Mouse (Mus musculus) limb, embryonic 13.5 days (tissue): ENCODE data around the gene Xkr7. TPM values are rescaled to one million over a fixed set of nuclear protein-coding genes. Genes with fewer than 3 reads are reported as not detected.

Source experiments
- ATAC-seq: fragments of 200-750 bp; cut with Nextera tagmentation; 2 replicates; pipeline ENCODE4 v1.8.0; 2017; ENCODE audit warnings: low read depth, moderate number of reproducible peaks, moderate TSS enrichment; ENCODE audit not compliant: low FRiP score
- H3K27ac ChIP-seq: fragments of 300-500 bp; sonication (generic); 2 replicates; pipeline ENCODE4 v1.5.1; 2015; ENCODE audit warnings: inconsistent platforms, mild to moderate bottlenecking, moderate library complexity
- H3K27me3 ChIP-seq: fragments of 300-500 bp; sonication (generic); 2 replicates; pipeline ENCODE4 v1.6.1; 2015; ENCODE audit warnings: mild to moderate bottlenecking, inconsistent platforms
- H3K36me3 ChIP-seq: fragments of 300-500 bp; sonication (generic); 2 replicates; pipeline ENCODE4 v1.6.1; 2015; ENCODE audit warnings: inconsistent platforms, mild to moderate bottlenecking, moderate library complexity
- H3K4me1 ChIP-seq: fragments of 300-500 bp; sonication (generic); 2 replicates; pipeline ENCODE4 v1.6.1; 2015; ENCODE audit warnings: inconsistent platforms
- H3K4me2 ChIP-seq: fragments of 300-500 bp; sonication (generic); replicated peaks from 2 replicates; pipeline ENCODE4 v1.6.1; 2015; ENCODE audit warnings: inconsistent platforms, mild to moderate bottlenecking, moderate library complexity
- H3K4me3 ChIP-seq: fragments of 300-500 bp; sonication (generic); 2 replicates; pipeline ENCODE4 v1.5.1; 2015; ENCODE audit warnings: moderate library complexity, mild to moderate bottlenecking, inconsistent platforms
- H3K9ac ChIP-seq: fragments of 300-500 bp; sonication (generic); 2 replicates; pipeline ENCODE4 v1.6.1; 2015; ENCODE audit warnings: mild to moderate bottlenecking, inconsistent platforms
- H3K9me3 ChIP-seq: fragments of 300-500 bp; sonication (generic); 2 replicates; pipeline ENCODE4 v1.6.1; 2016; ENCODE audit warnings: inconsistent platforms
- WGBS: fragments of 180-500 bp; shearing (Covaris S2); methylation state at CpG from one replicate; pipeline ENCODE4 v1.1.7; 2015; 5-methylcytosine and 5-hydroxymethylcytosine counted together
- polyA plus RNA-seq: library from polyadenylated mRNA; unstranded; fragments of >200 nt; fragmentation: Nextera tagmentation; extraction: Ambion mirVana; gene quantifications from 2 replicates; pipeline ENCODE4 v1.2.1, GENCODE M21; 2015

Gene Xkr7
- polyA plus RNA-seq, 1 experiment from 2014 or later: not detected

DNA sequence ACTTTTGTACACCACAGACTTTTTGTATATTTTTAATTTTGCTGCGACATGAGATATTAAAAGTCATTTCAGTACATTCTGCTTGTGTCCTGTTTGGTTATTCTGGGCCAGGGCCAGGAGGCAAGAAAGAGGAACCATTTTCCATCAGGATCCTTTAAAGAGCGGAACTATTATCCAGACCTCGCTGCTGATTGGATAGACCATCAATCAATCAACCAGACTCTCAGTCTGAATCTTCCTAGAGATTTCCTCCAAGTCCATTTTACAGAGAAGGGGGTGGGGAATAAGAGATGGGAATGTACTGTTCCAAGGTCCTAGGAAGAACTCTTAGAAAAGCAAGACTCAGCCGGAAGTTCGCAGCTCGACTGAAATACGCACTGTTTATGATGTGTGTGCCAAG, 28.6 kb downstream of the Xkr7 start:
- WGBS: 90% methylated on average over 7 of the region's 7 CpGs
- H3K4me3 ChIP-seq: no peak overlapping the region

DNA sequence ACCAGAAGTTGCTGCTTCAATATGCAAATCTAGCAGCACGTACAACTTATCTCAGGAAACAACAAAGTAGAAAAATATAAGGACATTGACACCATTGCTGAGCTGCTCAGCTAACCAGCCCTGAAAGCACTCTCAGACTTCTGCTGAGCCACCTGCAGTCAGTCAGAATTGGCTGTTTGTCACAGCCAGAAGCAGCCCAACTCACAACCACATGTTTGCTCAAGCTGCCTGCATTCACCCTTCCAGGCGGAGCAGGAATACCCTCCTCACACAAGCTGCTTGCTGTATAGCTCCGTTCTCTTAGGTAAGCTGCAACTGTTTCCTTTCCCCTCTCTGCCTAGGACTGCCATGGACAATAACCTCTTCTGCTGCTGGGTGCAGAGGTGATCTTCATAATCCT, 31.7 kb downstream of the Xkr7 start:
- 57% methylated on average over 3 of the region's 3 CpGs for WGBS
- no peak overlapping the region for H3K27ac ChIP-seq
- no peak overlapping the region for H3K9ac ChIP-seq
- H3K4me3 ChIP-seq: no peak overlapping the region
- H3K36me3 ChIP-seq: no peaks in the 10 kb centered on the region
- H3K4me2 ChIP-seq: no peak overlapping the region
- H3K9me3 ChIP-seq: no peaks in the 10 kb centered on the region
- peaks cover 19% of the 10 kb centered on the region for H3K27me3 ChIP-seq
- no peak for ATAC-seq
- H3K4me1 ChIP-seq: no peaks in the 10 kb centered on the region

More for the DNA sequence above, 28.6 kb downstream of the Xkr7 start:
- Histone ChIP-seq H3K4me1 (no peaks in the 10 kb centered on the region), H3K4me2 (no peak overlapping the region), H3K27ac (no peak overlapping the region), H3K36me3 (no peaks in the 10 kb centered on the region), H3K9me3 (no peaks in the 10 kb centered on the region), H3K9ac (no peak overlapping the region), H3K27me3 (peaks cover 9% of the 10 kb centered on the region)
- ATAC-seq: no peak

DNA sequence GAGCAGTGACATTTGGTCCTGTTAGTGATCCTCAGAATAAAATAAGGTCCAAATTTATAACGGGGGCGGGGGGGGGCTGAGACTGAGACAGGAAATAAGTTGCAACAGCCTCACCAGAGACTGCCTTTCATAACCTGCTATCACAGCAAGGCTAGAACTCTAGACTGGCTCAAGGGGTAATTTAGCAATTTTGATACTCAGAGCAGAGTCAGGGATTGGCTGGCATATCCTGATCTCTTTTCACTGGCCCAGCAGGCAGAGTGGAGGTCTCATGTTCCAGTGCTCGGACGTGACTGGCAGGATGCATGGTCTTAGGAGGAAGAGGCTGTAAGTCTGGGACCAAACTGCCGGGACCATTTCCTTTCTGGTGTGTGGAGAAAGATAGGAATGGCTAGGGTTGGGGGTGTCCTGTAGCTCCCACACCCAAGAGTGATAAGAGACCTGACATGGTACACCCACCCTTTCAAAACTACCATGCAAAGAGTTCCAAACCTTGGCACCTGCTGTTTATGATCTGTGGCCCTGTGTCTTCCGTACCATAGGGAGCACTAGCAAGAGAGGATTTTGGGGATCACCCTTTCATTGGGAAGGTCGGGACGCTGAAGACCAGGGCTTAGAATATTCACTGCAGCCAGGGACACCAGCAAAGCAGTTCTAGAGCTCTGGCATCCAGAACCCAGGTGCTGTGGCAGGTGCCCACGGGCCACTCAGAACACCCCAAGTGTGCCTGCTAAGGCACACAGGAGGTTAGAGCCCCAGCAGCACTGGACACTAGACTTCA, 32.7 kb downstream of the Xkr7 start:
- 67% methylated on average over 9 of the region's 9 CpGs for whole genome bisulfite sequencing

DNA sequence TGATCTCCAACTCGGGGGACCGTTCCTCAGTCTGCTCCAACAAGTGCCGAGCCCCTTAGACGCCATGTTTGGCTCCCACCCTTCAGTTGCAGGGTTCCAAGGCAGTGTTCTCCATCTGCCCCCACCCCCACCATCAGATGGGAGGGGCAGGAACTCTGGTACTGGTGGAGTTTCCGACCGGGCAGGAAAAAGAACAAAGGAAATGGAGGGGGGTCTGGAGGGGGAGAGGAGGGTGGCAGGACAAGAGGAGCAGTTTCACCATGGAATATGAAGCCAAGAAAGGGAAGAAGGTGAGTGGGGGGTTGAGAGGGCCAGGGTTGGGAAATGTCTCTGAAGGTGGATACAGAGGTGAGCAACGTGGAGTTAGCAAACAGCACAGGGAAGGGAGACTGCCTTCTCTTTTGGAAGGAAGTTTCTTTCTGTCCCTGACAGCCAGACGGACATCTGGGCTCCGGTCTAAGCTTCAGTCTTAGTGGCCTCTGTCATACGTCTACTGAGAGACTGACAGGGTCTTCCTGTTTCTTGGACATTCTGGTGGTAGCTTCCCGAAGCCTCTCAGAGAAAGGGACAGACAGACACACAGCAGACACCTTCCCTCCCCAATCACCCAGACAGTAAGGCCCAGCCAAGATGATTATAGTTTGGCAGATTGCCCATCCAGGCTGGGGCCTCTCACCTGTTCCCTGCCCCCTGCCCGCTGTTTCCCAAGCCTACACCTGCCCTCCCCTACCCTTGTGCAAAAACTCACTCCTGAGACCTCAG, 34.3 kb downstream of the Xkr7 start, which contains the start of gene Ccm2l:
Ccm2l (plus strand) TSS at position 209 of the 762 bp plus-strand sequence.
- H3K9me3 ChIP-seq: no peaks in the 10 kb centered on the region
- no peak within 1 kb of the TSS for H3K27ac ChIP-seq
- ATAC-seq: no peak
- peaks cover 42% of the 10 kb centered on the region for H3K27me3 ChIP-seq
- H3K4me3 ChIP-seq: no peak within 1 kb of the TSS
- H3K36me3 ChIP-seq: no peaks in the 10 kb centered on the region
- WGBS: 48% methylated on average over 12 of the region's 12 CpGs
- no peaks in the 10 kb centered on the region for H3K4me1 ChIP-seq
- H3K4me2 ChIP-seq: 0 out of 2 replicates have a peak within 1 kb of the TSS, but pooled peaks have one; percentile 3
- no peak within 1 kb of the TSS for H3K9ac ChIP-seq

More for the DNA sequence above, 32.7 kb downstream of the Xkr7 start:
- Histone ChIP-seq H3K4me1 (no peaks in the 10 kb centered on the region), H3K27ac (no peak overlapping the region), H3K4me3 (no peak overlapping the region), H3K4me2 (no peak overlapping the region), H3K9ac (no peak overlapping the region), H3K27me3 (peaks cover 26% of the 10 kb centered on the region), H3K36me3 (no peaks in the 10 kb centered on the region), H3K9me3 (no peaks in the 10 kb centered on the region)
- ATAC-seq: no peak

DNA sequence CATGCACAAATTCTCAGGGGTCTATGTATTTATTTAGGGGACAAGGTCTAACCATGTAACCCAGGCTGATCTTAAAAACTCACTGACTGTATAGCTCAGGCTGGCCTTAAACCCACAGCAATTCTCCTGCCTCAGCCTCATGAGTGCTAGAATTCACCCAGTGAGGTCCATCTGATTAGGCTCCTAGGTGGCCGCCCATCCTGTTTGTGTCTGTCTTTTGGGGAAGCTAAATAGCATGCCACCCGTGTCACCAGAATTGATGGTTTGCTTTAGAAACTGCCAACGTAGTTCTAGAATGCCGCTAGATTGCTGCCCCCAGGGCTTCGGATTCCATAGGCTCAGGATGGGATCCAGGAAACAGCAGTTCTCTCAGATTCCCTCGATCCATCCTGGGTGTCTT, 35.3 kb downstream of the Xkr7 start:
- H3K27me3 ChIP-seq: peaks cover 52% of the 10 kb centered on the region
- WGBS: 46% methylated on average over 6 of the region's 6 CpGs
- no peaks in the 10 kb centered on the region for H3K9me3 ChIP-seq
- no peaks in the 10 kb centered on the region for H3K36me3 ChIP-seq
- no peak overlapping the region for H3K4me3 ChIP-seq
- H3K4me1 ChIP-seq: no peaks in the 10 kb centered on the region
- H3K4me2 ChIP-seq: no peak overlapping the region
- no peak for ATAC-seq
- H3K9ac ChIP-seq: no peak overlapping the region
- H3K27ac ChIP-seq: no peak overlapping the region

DNA sequence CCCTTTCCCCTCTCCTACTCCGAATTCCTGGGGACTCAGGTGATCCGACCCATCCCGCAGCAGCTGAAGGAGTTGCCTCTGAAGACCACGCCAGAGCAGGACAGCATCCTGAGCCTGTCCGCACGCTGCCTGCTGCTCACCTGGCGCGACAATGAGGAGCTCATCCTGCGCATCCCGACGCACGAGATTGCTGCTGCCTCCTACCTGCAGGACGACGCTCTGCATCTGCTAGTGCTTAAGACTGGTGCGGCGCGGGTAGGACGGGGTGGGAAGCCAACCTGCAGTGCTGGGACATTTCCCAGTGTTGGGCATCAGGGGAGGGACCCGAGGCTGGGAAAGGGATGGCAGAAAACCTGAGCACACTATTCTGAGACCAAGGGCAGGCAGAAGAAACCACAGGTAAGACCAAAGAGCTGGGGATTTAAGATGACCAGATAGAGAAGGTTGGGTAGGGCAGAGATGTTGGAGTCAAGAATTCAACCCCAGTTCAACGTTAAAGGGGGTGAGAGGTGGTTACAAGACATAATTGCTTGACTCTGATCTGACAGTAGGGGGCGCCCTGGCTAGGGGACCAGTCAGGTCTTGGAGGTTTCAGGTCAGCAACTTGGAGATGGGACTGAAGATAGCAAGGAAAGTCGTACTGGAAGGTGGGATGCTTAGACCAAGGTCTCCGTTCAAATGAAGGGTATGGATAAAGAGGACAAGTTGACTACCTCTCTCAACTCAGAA, 39.3 kb downstream of the Xkr7 start:
- Histone ChIP-seq H3K27me3 (peaks cover 82% of the 10 kb centered on the region), H3K4me2 (no peak overlapping the region; the same call in none of the 2 replicates), H3K4me1 (no peaks in the 10 kb centered on the region), H3K9ac (no peak overlapping the region), H3K36me3 (no peaks in the 10 kb centered on the region), H3K27ac (no peak overlapping the region), H3K4me3 (no peak overlapping the region), H3K9me3 (no peaks in the 10 kb centered on the region)
- ATAC-seq: no peak
- 10% methylated on average over 23 of the region's 23 CpGs for WGBS

DNA sequence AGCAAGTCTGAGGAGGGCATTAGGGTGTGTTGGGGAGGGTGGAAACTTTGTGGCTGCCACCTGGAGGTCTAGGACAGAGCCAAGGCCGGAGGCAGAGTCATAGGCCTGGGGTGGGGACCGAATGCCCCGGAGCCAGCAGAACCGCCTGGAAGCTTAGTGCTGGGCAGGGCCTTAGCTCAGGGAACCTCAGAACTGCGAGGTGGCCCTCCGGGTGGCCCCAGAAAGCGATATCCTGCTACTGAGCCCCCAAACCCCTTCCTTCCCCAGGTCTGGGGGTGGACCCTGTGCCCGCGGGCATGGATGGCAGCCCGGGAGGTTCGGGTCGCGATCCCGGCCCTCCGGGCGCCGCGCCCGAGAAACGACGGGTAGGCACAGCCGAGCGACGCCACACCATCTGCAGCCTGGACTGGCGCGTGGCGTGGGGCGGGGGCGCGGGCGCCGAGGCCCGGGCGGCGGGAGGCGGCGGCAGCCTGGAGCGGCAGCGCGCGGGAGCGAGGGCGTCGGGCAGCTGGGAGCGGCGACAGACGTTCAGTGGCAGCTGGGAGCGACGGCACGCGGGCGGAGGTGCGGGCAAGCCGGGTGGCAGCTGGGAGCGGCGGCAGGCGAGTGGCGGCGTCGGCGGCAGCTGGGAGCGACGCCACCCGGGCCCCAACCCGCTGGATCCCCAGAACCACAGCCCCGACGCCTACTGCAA, 40.0 kb downstream of the Xkr7 start:
- Histone ChIP-seq H3K36me3 (no peaks in the 10 kb centered on the region), H3K9me3 (no peaks in the 10 kb centered on the region), H3K4me2 (peak overlapping the region; percentile 69), H3K4me3 (peak overlapping the region; percentile 40), H3K4me1 (no peaks in the 10 kb centered on the region), H3K9ac (peak overlapping the region; percentile 60), H3K27ac (no peak overlapping the region), H3K27me3 (peaks cover 77% of the 10 kb centered on the region)
- peak; percentile 28; the same call in 1 of the 2 replicates for ATAC-seq
- WGBS: 4% methylated on average over 61 of the region's 67 CpGs

DNA sequence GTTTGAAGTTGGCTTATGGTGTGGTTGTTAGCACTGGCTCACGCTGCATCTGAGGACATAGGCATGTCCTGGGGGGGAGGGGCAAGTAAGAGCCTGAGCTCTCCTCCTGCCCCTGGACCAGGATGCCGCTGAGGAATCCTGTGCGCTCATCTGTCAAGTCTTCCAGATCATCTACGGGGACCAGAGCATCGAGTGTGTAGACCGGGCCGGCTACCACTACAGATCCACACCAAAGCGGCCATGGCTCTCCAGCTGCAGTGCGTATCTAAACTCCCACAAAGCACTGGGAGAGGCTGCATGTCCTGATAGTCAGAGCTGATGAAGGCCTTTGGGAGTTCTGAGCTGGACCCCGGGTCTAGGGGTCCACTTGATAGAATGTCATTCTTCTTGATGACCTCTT, 43.0 kb downstream of the Xkr7 start:
- no peak overlapping the region for H3K4me3 ChIP-seq
- ATAC-seq: no peak
- no peak overlapping the region for H3K27ac ChIP-seq
- no peak overlapping the region for H3K4me2 ChIP-seq
- H3K9ac ChIP-seq: no peak overlapping the region
- H3K4me1 ChIP-seq: no peaks in the 10 kb centered on the region
- peaks cover 60% of the 10 kb centered on the region for H3K27me3 ChIP-seq
- H3K9me3 ChIP-seq: no peaks in the 10 kb centered on the region
- whole genome bisulfite sequencing: 86% methylated on average over 10 of the region's 10 CpGs
- H3K36me3 ChIP-seq: no peaks in the 10 kb centered on the region

DNA sequence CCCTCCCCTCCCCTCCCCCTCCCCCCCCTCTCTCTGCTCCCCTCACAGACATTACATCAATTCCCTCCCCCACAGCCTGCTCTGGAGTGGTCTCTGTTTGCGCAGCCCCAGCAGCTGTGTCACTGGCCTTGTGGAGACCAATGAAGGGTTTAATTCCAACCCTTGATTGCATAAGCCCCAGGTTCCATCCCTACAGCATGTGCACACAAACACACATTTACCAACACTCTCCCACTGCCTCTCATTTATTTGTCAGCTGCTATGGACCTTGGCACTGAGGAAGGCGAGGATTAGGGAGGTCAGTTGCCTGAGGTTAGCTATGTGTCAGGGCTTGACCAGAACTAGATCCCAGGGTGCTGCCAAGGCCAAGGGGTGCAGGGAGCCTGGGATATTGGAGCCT, 44.3 kb downstream of the Xkr7 start:
- H3K27me3 ChIP-seq: peaks cover 50% of the 10 kb centered on the region
- no peaks in the 10 kb centered on the region for H3K4me1 ChIP-seq
- ATAC-seq: no peak
- H3K4me3 ChIP-seq: no peak overlapping the region
- no peak overlapping the region for H3K4me2 ChIP-seq
- 60% methylated on average over 2 of the region's 2 CpGs for WGBS
- H3K9ac ChIP-seq: no peak overlapping the region
- no peaks in the 10 kb centered on the region for H3K9me3 ChIP-seq
- H3K36me3 ChIP-seq: no peaks in the 10 kb centered on the region
- no peak overlapping the region for H3K27ac ChIP-seq

DNA sequence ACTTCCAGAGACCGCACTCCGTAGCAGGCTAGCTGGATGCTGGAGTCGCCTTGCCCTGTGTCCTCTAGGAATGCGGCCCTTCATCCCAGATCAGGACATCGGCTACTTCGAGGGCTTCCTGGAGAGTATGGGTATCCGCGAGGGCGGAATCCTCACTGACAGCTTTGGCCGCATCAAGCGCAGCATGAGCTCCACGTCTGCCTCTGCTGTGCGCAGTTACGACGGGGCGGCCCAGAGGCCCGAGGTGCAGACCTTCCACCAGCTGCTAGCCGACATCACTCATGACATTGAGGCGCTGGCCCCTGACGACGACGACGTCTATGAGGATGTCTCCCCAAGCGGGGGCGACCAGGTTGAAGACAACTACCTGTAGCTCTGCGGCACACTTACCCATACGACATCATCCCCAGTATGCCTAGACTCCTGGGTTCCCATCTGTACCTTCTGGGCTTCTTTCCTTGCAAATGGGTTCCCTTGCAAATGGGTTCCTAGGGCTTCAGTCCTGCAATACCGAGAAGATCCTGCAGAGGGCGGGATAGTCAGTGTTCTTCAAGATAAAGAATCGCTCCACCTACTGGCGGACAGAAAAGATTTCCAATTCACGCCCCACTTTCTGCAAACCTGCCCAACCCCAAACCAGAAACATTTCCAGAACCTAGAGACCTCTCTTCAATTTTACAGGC, 49.3 kb downstream of the Xkr7 start:
- Histone ChIP-seq H3K9me3 (no peaks in the 10 kb centered on the region), H3K36me3 (no peaks in the 10 kb centered on the region), H3K4me1 (no peaks in the 10 kb centered on the region), H3K4me3 (no peak overlapping the region), H3K4me2 (no peak overlapping the region; the same call in 1 of the 2 replicates), H3K27ac (no peak overlapping the region), H3K9ac (no peak overlapping the region), H3K27me3 (0 out of 2 replicates have a peak, but pooled peaks cover 6% of the 10 kb centered on the region)
- WGBS: 33% methylated on average over 32 of the region's 32 CpGs
- ATAC-seq: no peak

DNA sequence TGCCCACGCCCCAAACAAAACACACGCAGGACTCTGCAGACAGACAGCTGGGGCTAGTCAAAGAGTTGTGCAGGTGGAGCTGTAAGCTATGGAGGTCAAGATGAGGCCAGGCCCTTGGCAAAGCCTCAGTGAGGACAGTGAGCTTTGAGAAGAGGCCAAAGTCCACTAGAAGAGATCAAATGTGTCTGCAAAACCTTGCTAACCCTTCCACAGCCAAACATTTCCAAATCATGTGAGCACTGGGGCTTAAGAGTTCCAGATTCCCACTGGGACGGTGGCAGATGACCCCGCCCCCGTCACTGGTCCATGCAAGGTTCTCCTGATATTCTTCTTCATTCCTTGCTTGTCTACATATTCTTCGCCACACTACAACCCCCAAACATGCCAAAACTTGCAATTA, 50.2 kb downstream of the Xkr7 start:
- no peak overlapping the region for H3K9ac ChIP-seq
- 0 out of 2 replicates have a peak, but pooled peaks cover 6% of the 10 kb centered on the region for H3K27me3 ChIP-seq
- H3K27ac ChIP-seq: no peak overlapping the region
- whole genome bisulfite sequencing: 78% methylated on average over 6 of the region's 6 CpGs
- H3K9me3 ChIP-seq: no peaks in the 10 kb centered on the region
- H3K4me3 ChIP-seq: no peak overlapping the region
- no peak overlapping the region for H3K4me2 ChIP-seq
- no peaks in the 10 kb centered on the region for H3K4me1 ChIP-seq
- ATAC-seq: no peak
- H3K36me3 ChIP-seq: no peaks in the 10 kb centered on the region
